Mouse (Mus musculus) cortical plate, adult 2 months (tissue): ENCODE measurements around the gene Lmx1a.

Source experiments
- CTCF ChIP-seq: fragments of 200-500 bp; IDR thresholded peaks from 2 replicates; pipeline ENCODE4 v1.5.1; 2011; ENCODE audit warnings: mild to moderate bottlenecking, control low read depth, low read length; ENCODE audit not compliant: insufficient read depth; ENCODE audit errors: extremely low read depth
- POLR2A ChIP-seq: fragments of 200-500 bp; IDR thresholded peaks from 2 replicates; pipeline ENCODE4 v1.6.1; 2011; ENCODE audit warnings: mild to moderate bottlenecking, low read length, control low read depth; ENCODE audit not compliant: insufficient read depth; ENCODE audit errors: extremely low read depth

DNA sequence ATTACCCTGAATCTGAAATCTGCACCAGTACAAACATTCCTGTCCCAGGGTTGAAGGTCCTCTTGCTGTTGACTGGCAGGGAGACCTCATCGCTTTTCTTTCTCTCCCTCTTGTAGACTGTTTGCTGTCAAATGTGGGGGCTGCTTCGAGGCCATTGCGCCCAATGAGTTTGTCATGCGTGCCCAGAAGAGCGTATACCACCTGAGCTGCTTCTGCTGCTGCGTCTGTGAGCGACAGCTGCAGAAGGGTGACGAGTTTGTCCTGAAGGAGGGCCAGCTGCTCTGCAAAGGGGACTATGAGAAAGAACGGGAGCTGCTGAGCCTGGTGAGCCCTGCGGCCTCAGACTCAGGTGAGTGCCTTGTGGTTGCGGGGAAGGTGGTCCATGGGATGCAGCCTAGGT lies 102.2 kb downstream of the Lmx1a start:
- TF ChIP-seq CTCF (no peak), POLR2A (no peak)
